Mouse (Mus musculus) hindbrain, embryonic 12.5 days (tissue): Measurements from ENCODE around the gene Tas2r131. TPM values are rescaled to one million over a fixed set of nuclear protein-coding genes. Genes with fewer than 3 reads are reported as not detected.
"Not testable (repeated sequence)": the region's sequence is repeated elsewhere in the genome, so short reads cannot be mapped to it uniquely, and the experiment has no call there.

ENCODE experiments used
- ATAC-seq: fragments of 200-750 bp; cut with Nextera tagmentation; 2 replicates; pipeline ENCODE4 v1.8.0; 2017; ENCODE audit warnings: moderate TSS enrichment; ENCODE audit not compliant: low FRiP score
- H3K27ac ChIP-seq: fragments of 300-500 bp; sonication (generic); 2 replicates; pipeline ENCODE4 v1.5.1; 2016; ENCODE audit warnings: mild to moderate bottlenecking
- H3K27me3 ChIP-seq: fragments of 300-500 bp; sonication (generic); 2 replicates; pipeline ENCODE4 v1.6.1; 2016; ENCODE audit warnings: mild to moderate bottlenecking
- H3K36me3 ChIP-seq: fragments of 300-500 bp; sonication (generic); 2 replicates; pipeline ENCODE4 v1.6.1; 2016; ENCODE audit warnings: mild to moderate bottlenecking
- H3K4me1 ChIP-seq: fragments of 300-500 bp; sonication (generic); 2 replicates; pipeline ENCODE4 v1.6.1; 2016
- H3K4me2 ChIP-seq: fragments of 300-500 bp; sonication (generic); replicated peaks from 2 replicates; pipeline ENCODE4 v1.6.1; 2016; ENCODE audit warnings: mild to moderate bottlenecking
- H3K4me3 ChIP-seq: fragments of 300-500 bp; sonication (generic); 2 replicates; pipeline ENCODE4 v1.5.1; 2016; ENCODE audit warnings: mild to moderate bottlenecking
- H3K9ac ChIP-seq: fragments of 300-500 bp; sonication (generic); 2 replicates; pipeline ENCODE4 v1.6.1; 2016; ENCODE audit warnings: mild to moderate bottlenecking, moderate library complexity
- H3K9me3 ChIP-seq: fragments of 300-500 bp; sonication (generic); replicated peaks from 2 replicates; pipeline ENCODE4 v1.6.1; 2016; ENCODE audit warnings: mild to moderate bottlenecking
- WGBS: fragments of 180-500 bp; shearing (Covaris S2); methylation state at CpG from one replicate; pipeline ENCODE4 v1.1.7; 2016; 5-methylcytosine and 5-hydroxymethylcytosine counted together
- polyA plus RNA-seq: library from polyadenylated mRNA; unstranded; fragments of >200 nt; fragmentation: Nextera tagmentation; extraction: Ambion mirVana; gene quantifications from 2 replicates; pipeline ENCODE4 v1.2.1, GENCODE M21; 2016

The Tas2r131 gene
- polyA plus RNA-seq = not detected in 2 replicates

GRCm38 (mm10) chr6:132957819-132958218 lies at the start of gene Tas2r131:
Gene Tas2r131, minus strand, starts transcription at chr6:132957919.
- Histone ChIP-seq H3K9me3 (no peaks in the 10 kb centered on the region), H3K27me3 (no peaks in the 10 kb centered on the region), H3K27ac (no peak within 1 kb of the TSS), H3K4me1 (no peaks in the 10 kb centered on the region), H3K4me3 (no peak within 1 kb of the TSS), H3K36me3 (no peaks in the 10 kb centered on the region), H3K4me2 (no peak within 1 kb of the TSS), H3K9ac (no peak within 1 kb of the TSS)
- no peak for ATAC-seq
- WGBS = 73% methylated on average over 1 of the region's 1 CpGs

GRCm38 (mm10) chr6:132980865-132981264 lies 23.1 kb upstream of the Tas2r131 start, which contains the start of gene Tas2r109:
Gene Tas2r109, minus strand, starts transcription at chr6:132980965.
- H3K27me3 ChIP-seq = no peaks in the 10 kb centered on the region
- 78% methylated on average over 2 of the region's 2 CpGs for WGBS
- no peaks in the 10 kb centered on the region for H3K36me3 ChIP-seq
- no peaks in the 10 kb centered on the region for H3K9me3 ChIP-seq
- no peaks in the 10 kb centered on the region for H3K4me1 ChIP-seq
- no peak for ATAC-seq
- H3K27ac ChIP-seq = no peak within 1 kb of the TSS
- H3K9ac ChIP-seq = no peak within 1 kb of the TSS
- H3K4me3 ChIP-seq = no peak within 1 kb of the TSS
- H3K4me2 ChIP-seq = no peak within 1 kb of the TSS

- no peak for ATAC-seq
- no peaks in the 10 kb centered on the region for H3K27me3 ChIP-seq
- no peak within 1 kb of the TSS for H3K27ac ChIP-seq
- no peak within 1 kb of the TSS for H3K9ac ChIP-seq
- no peak within 1 kb of the TSS for H3K4me2 ChIP-seq
- WGBS = 86% methylated on average over 2 of the region's 2 CpGs
- no peak within 1 kb of the TSS for H3K4me3 ChIP-seq
- no peaks in the 10 kb centered on the region for H3K9me3 ChIP-seq
- no peaks in the 10 kb centered on the region for H3K36me3 ChIP-seq
- H3K4me1 ChIP-seq = no peaks in the 10 kb centered on the region
Measured at GRCm38 (mm10) chr6:132950802-132951201, 6.9 kb downstream of the Tas2r131 start, which contains the start of gene Tas2r129. Gene Tas2r129, plus strand, starts transcription at chr6:132951102.

GRCm38 (mm10) chr6:132941376-132941775 lies 16.3 kb downstream of the Tas2r131 start:
- not testable (repeated sequence) for H3K4me1 ChIP-seq, H3K4me2 ChIP-seq, ATAC-seq, H3K9ac ChIP-seq, H3K27me3 ChIP-seq, H3K36me3 ChIP-seq, H3K4me3 ChIP-seq, H3K9me3 ChIP-seq, H3K27ac ChIP-seq

GRCm38 (mm10) chr6:132909351-132909750 lies 48.4 kb downstream of the Tas2r131 start, which contains the start of gene Tas2r125:
Gene Tas2r125, plus strand, starts transcription at chr6:132909651.
- H3K4me1 ChIP-seq = no peaks in the 10 kb centered on the region
- WGBS = 87% methylated on average over 3 of the region's 3 CpGs
- H3K9me3 ChIP-seq = no peaks in the 10 kb centered on the region
- no peak within 1 kb of the TSS for H3K27ac ChIP-seq
- no peak within 1 kb of the TSS for H3K4me3 ChIP-seq
- ATAC-seq = no peak
- H3K27me3 ChIP-seq = no peaks in the 10 kb centered on the region
- H3K9ac ChIP-seq = no peak within 1 kb of the TSS
- no peak within 1 kb of the TSS for H3K4me2 ChIP-seq
- no peaks in the 10 kb centered on the region for H3K36me3 ChIP-seq

Other genes with a start within 250 kb of the Tas2r131 start
- not detected in 2 replicates for gene Tas2r122, start 246.0 kb downstream of the Tas2r131 start, polyA plus RNA-seq
- gene Tas2r115, start 219.9 kb downstream of the Tas2r131 start, polyA plus RNA-seq = not detected in 2 replicates
- gene Tas2r124, start 203.2 kb downstream of the Tas2r131 start, polyA plus RNA-seq = not detected in 2 replicates
- gene Tas2r102, start 195.8 kb downstream of the Tas2r131 start, polyA plus RNA-seq = not detected in 2 replicates
- not detected in 2 replicates for gene Tas2r136, start 179.8 kb downstream of the Tas2r131 start, polyA plus RNA-seq
- gene Tas2r117, start 155.1 kb downstream of the Tas2r131 start, polyA plus RNA-seq = not detected in 2 replicates
- not detected in 2 replicates for gene Tas2r123, start 110.8 kb downstream of the Tas2r131 start, polyA plus RNA-seq
- gene Tas2r116, start 102.5 kb downstream of the Tas2r131 start, polyA plus RNA-seq = not detected in 2 replicates
- not detected in 2 replicates for gene Tas2r110, start 89.9 kb downstream of the Tas2r131 start, polyA plus RNA-seq
- gene Tas2r113, start 64.9 kb downstream of the Tas2r131 start, polyA plus RNA-seq = not detected in 2 replicates
- gene Tas2r125, start 48.3 kb downstream of the Tas2r131 start, polyA plus RNA-seq = not detected in 2 replicates
- gene Tas2r129, start 6.8 kb downstream of the Tas2r131 start, polyA plus RNA-seq = not detected in 2 replicates
- not detected in 2 replicates for gene Tas2r109, start 23.0 kb upstream of the Tas2r131 start, polyA plus RNA-seq
- not detected in 2 replicates for gene Tas2r103, start 79.2 kb upstream of the Tas2r131 start, polyA plus RNA-seq
- not detected in 2 replicates for gene Tas2r140, start 97.9 kb upstream of the Tas2r131 start, polyA plus RNA-seq
- gene Smim10l1, start 147.0 kb upstream of the Tas2r131 start, polyA plus RNA-seq = 118 and 131 TPM in 2 replicates